Mouse (Mus musculus): ENCODE results near the gene Utp11.
"Not testable (repeated sequence)": the region's sequence is repeated elsewhere in the genome, so short reads cannot be mapped to it uniquely, and the experiment has no call there.

Utp11 gene

DNA sequence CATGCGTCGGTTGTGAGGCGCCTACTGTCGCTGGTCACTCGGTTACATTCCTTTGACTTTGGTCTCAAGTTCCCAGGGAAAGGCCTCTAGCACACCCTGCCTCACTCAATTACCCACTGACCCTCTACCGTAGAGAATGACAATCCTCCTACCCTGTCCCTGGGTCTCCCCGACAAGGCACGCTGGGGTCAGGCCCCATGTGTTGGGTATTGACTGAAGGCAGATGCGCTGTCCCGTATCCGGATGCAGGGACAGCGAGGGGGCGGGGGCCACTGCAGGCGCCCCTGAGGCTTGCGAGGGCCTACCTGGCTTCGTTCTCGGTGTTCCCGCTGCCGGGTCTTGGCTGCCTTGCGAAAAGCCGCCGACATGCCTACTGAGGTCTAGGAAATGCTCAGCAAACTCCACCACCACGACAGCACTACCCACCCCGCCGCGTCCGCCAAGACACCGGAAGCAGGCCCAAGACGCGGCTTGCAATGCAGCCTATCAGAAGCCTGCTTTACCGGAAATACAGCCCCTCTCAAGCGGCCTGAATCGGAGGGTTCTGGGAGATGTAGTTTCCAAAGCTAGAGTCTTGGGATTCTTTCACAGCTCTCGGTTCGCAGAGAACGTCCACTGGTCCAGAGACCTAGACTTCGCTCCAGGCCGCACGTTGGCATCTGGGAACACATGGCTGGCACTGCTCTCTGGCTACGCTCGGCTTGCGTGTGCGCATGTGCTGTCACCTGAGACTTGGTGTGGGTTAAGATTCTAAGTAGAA is at the start of gene Utp11:
Utp11 (minus strand) TSS at position 466 of the 760 bp plus-strand sequence.
- DNase-seq (ENCODE audit: low spot score in 2 of 2) = peak; percentile 75 to 84

DNA sequence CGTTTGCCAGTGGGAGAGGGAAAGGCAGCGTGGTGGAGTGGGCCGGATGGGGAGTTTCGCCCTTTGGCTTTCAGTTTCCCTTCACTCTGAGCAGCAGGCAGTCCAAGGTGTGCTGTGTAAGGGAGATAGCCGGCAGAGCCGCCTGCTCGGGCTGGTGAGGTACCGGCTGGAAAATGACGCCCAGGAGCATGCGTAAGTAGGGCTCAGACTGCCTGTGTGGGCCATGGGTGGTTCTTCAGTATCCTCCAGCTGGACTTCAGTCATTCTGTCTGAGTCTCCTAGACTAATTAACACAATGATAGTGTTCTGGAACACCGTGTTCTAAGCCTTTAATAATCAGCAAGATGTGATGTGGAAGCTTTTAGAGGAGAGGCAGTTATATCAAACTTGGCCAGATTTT is 49.4 kb upstream of the Utp11 start:
- DNase-seq (ENCODE audit: low spot score in 2 of 2) = no peak

DNA sequence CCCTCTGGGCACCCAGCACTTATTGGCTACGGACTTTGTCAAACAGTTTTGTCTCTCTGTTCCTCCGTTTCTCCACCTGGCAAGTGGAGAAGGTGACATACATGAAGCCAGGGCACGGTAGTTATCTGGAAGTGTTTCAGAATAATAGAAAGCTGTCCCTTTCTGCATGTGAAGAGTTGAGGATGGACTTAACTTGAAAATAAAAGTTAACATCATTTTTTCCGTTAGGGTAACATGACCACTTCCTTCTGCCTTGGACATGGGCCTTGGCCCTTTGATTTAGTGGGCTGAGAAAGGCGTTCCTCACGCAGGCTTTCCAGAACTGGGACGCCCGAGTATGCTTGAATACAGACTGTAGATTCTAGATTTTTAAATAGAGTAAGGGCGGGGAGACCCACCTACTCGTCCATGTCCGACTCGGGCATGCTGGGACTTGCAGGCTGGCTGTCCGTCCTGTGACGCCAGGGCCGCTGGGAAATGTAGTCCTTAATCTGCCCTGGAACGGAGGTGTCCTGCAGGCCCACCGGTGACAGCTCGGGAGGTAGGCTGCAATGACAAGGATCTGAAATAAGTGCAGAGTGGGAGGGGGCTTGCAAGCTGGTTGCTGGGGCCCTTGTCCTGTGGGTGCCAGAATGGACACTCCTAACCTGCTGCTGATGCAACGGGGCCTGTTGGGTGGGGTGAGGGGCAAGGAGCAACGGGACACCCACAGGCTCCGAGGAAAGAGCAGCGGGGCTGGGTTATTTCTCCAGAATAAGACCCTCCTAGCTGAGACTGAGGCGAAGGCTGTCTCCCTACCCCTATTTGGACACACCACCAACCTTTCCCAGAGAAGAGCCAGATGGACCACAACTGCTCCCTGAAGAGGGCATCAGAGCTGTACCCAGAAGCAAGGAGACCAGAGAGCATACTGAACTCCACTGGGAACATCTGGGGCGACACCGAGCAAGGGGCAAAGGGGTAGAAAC is 48.3 kb upstream of the Utp11 start, which contains the start of gene Inpp5b:
Inpp5b (plus strand) TSS at position 475 of the 968 bp plus-strand sequence.
- DNase-seq (ENCODE audit: low spot score in 2 of 2) = peak; percentile 82 to 90

DNA sequence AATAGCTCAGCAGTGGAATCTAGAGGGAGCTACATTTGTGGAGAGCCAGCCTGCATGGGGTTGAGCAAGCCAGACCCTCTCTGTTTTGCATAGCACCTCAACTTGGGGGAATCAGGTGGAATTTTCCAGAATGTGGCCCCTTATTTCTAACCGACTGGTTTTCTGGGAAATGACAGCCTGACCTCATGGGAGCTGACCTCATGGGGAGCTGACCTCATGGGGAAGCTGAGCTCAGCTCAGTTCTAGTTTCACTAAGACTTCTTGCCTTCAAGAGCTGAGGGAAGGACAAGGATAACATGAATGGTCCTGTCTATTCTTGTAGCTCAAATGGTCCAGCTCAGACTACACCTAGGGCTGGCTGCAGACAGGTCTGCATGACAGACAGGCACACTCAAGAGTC is 45.4 kb upstream of the Utp11 start:
- no peak for DNase-seq (ENCODE audit: low spot score in 2 of 2)

DNA sequence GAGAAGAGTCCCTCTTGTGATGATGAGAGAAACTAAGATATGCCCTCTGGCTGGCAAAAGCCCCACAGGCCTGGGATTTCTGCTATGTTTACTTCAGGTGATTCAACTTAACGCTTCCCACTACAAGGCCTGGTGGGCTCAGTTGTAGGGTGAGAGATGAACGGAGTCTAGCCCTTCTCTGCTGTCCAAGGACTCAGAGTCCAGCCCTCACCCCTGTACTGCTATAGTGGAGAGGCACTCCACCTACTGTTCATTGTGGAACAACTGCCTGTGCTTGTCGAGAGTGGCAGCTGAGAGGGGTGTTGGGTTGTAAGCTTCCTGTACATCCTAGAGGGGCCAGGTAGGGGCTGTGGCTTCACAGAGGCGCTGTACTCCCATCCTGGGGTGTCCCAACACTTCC is 44.6 kb upstream of the Utp11 start:
- DNase-seq (ENCODE audit: low spot score in 2 of 2) = no peak

DNA sequence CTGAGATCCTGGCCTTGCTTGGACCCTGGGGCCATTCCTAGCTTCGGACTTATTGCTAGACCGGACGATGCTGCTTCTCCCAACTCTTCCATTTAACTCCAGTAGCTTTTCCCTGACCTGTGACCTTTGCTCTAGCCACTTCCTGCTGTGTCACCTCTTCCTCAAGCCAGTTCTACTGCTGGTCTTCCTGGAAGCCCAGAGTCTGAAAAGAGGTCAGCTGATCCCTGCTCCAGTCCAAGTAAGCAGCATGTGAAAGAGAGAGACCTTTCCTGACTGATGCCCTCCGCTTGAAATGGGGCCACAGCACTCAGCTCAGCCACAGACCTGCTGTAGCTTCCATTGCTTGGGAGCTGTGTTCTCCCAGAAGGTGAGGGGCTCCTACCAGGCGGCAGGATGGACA is 44.1 kb upstream of the Utp11 start:
- DNase-seq (ENCODE audit: low spot score in 2 of 2) = no peak

DNA sequence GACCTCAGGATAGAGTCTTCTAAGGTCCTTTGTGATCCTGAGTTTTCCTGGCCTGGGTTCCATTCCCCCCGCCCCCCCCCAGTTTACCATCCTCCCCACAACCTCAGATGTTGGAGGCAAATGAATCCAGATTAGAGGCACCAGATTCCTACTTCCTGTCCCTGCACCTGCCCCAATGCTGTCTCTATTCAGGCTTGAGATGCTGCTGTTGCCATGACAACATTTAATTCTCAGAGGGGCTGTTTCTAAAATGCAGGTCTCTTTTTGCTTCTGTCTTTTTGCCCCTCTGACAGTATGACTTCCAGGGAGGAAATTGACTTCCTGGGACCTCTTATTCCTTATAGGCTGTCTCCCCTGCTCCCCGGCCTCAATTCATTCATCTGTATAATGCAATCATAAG is 43.6 kb upstream of the Utp11 start:
- DNase-seq (ENCODE audit: low spot score in 2 of 2) = no peak

DNA sequence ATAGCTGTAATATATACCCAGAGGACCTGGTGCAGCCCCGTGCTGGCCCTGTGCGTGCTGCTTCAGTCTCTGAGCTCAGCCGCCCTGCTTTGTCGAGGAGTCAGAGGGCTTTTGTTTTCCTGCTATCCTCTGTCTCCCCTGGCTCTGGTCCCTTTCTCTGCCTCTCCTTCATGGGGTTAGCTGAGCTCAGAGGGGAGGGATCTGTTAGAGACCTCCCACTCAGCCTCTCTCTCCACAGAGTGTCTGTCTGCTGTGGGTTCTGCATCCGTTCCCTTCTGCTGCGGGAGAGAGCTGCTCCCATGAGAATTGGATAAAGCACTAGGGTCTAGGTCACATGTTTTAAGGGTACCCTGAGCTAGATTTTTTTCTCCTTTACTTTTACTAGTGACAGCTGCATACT is 32.7 kb upstream of the Utp11 start:
- no peak for DNase-seq (ENCODE audit: low spot score in 2 of 2)

DNA sequence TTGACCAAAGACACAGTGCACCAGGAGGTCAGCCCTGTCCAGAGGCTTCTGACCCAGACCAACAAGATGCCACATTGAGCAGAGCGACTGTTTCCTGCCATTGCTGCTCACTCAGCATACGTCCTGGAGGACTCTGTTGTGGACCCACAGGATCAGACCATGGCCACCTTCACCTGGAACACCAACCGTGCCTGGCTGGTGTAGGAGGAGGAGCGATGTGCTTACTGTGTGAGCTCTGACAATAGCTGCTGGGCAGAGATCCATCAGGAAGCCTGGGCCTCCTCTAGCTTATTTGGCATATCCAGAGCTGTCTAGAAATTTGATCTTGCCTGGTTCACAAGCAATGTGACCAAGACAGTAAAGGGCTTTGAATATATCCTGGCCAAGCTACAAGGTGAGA is 25.7 kb upstream of the Utp11 start:
- DNase-seq (ENCODE audit: low spot score in 2 of 2) = no peak

DNA sequence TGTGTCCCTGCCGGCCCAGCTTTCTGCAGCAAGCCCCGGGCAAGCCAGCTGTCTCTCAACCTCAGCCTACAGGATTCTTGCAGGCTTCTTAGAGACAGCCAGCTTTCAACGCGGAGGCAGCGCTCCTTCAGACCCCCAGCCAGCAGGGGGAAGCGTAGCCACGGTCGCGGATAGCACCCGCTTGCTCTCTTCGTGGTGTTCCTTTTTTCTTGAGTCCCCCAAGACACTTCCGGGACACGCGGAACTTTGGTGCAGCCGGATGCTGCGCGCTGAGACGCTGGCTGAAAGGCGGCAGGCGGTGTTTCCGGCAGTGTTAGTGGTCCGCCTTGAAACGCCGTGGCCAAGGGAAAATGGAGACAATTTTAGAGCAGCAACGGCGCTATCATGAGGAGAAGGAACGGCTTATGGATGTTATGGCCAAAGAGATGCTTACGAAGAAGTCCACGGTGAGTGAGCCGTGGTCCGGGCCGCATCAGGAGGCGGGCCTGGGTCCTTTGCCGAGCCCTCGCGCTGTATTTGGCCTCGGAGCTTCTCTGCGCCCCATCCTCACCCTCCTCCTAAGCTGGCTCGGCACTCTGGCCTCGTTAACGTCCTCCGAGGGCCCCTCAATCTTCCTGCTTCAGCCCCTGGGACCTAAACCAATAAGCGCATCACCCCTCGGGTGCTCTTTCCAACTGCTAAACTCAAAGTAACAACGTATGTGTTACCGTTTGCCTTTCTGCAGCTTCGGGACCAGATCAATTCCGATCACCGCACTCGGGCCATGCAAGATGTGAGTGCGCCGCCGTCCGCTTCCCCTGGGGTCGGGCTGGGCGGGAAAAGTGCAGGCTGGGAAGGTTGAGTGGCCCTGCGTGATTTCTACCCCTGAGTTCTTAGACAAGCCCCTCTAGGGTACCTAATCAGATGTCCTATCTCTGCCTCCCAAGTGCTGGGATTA is 21.4 kb upstream of the Utp11 start, which contains the start of gene Sf3a3:
Sf3a3 (plus strand) TSS at position 232 of the 937 bp plus-strand sequence.
- peak; percentile 90 to 93 for DNase-seq (ENCODE audit: low spot score in 2 of 2)

DNA sequence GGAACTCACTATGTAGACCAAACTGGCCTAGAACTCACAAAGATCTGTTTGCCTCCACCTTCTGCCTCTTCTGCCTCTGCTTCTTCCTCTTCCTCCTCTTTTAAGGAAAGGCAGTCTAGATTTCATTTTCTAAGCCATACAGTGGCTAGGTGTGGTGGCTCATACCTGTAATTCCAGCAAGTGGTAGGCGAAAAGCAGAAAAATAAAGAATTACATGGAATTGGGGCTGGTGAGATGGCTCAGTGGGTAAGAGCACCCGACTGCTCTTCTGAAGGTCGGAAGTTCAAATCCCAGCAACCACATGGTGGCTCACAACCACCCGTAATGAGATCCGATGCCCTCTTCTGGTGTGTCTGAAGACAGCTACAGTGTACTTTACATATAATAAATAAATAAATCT is 20.4 kb upstream of the Utp11 start:
- DNase-seq (ENCODE audit: low spot score in 2 of 2) = not testable (repeated sequence)

DNA sequence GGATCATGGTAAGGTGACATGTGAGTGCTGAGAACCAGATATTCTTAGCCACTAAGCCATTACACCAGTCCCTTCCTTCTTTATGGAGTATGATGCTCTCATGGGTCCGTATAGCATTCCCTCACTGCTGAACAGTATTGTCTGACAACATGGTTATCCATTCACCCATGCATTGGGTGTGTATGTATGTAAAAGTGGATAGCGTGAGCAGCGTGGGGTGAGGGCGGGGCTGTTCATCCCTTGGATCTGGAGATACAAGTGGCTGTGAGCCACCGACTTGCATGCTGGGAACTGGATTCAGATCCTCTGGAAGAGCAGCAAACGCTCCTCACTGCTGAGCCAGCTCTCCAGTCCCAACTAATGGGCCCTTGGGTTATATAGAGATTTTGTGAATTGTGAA is 19.2 kb upstream of the Utp11 start:
- DNase-seq (ENCODE audit: low spot score in 2 of 2) = no peak

DNA sequence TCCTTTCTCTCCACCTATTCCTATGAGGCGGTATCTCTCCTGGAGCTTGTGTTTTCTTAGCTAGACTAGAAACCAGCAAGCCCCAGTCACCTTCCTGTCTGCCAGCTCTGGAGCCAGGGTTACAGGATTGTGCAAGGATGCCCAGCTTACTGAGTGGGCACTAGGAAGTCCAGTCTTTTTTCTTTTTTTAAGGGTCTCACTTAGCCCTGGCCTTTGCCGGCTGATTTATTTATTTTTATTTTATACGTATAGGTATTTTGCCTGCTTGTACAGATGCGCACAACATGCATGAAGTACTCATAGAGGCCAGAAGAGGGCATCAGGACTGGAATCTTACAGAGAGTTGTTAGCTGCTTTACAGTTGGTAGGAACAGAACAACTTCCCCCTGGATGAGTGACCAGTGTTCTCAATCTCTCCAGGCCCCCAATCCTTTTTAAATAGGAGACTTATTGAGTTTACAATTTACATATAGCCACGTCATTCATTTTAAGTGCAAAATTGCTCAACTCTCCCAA is 17.4 kb upstream of the Utp11 start:
- DNase-seq (ENCODE audit: low spot score in 2 of 2) = no peak

DNA sequence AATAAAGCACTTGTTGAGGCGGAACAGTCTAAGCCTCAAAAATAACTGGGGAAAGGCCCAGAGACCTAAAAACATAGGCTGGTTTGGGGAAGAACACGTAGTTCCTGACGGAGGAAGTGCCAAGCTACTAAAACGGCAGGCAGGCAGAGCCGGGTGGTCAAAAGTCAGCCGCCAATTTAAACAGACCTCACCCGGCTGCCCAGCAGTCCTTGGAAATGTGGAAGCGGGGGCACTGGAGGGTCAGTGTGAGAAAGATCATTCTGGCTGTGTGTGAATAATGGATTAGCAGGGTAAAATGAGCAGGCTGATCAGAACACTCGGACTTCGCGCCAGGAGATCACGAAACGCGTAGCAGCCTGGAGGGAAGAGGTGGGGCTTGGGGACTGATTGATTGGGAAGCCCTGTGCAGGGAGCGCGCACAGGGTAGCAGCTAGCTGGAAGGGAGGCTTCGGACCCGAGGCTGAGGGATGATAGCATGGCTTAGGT is 16.6 kb upstream of the Utp11 start:
- no peak for DNase-seq (ENCODE audit: low spot score in 2 of 2)

DNA sequence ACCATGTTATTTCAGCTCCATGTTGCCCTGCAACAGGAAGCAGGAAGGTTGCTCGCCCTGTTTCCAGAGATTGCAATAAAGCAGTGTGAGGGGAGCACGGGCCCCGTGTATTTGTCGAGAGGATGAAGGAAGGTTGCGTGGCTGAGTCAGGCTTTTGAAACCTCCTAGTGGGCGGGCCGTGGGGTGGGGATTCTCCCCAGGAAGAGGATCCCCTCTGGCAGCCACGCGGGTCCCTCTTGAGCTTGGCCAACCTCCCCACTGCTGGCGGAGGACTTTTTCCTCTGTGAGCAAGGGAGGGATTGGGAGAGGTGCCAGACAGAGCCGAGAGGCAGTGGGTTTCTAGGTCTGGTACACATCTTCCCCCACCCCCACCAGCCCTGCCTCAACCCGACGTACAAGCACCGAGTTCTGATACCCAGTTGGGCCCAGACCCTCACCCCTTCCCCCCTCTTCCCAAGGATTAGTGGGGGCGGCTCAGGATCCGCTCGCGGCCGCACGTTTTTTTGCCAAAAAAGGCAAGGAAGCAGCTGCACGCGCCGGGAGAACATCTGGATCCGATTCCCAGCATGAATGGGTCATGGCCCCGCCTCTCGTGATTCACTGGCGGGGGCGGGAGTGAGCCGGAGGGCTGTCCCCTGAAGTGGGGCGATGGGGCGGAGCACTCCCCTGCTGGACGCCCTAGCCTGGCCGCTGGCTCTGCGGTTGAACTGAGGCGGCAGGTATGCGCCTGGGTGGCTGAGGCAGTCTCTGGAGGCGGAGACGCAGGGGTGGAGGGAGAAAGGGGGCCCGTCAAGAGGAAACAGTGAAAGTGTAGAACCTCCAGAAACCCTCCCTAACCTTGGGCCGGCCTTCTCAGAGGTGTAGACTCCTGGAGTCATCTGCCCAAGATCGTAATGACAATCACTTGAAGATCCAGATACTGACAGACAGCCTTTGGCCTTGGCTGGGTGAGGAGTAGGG is 15.4 kb upstream of the Utp11 start:
- DNase-seq (ENCODE audit: low spot score in 2 of 2) = peak; percentile 37 to 41

DNA sequence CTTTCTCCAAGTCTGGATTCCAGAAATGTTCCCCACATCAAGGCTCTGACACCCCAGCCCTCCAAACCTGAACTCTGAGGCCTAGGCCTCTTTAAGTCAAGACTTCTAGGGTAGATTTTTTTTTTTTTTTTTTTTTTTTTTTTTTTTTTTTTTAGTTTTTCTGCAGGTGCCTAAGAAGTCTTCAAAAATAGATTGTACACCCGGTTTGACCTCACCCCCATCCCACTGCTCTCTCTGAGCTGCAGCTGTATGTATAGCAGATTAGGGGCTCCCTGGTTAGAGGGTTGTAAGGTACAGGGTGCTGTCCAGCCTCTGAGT is 14.8 kb upstream of the Utp11 start:
- not testable (repeated sequence) for DNase-seq (ENCODE audit: low spot score in 2 of 2)

DNA sequence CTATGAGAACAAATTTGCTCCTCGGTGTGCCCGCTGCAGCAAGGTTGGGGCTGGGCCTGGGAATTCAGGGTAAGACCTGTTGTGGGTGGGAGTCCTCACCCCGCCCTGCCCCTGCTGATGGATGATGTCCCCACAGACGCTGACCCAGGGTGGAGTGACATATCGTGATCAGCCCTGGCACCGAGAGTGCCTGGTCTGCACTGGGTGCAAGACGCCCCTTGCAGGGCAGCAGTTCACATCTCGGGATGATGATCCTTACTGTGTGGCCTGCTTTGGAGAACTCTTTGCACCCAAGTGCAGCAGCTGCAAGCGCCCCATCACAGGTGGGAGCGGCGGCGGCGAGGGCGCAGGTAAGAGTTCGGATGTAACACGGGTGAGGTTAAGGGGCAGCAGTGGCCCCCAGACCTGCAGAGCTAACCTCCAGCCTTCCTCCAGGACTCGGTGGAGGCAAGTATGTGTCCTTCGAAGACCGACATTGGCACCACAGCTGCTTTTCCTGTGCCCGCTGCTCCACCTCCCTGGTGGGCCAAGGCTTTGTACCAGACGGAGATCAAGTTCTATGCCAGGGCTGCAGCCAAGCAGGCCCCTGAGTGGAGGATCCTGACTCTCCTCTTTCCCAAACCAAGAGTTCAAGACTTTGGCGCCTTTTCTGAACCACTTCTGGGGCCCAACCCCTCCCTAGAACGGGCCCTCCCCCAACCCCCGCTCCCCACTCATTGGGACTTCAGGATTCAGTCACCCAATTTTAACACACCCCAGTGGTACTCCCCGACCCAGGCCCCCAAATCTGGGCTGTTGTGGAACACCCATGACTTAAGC is 14.2 kb upstream of the Utp11 start:
- DNase-seq (ENCODE audit: low spot score in 2 of 2) = not testable (repeated sequence)

DNA sequence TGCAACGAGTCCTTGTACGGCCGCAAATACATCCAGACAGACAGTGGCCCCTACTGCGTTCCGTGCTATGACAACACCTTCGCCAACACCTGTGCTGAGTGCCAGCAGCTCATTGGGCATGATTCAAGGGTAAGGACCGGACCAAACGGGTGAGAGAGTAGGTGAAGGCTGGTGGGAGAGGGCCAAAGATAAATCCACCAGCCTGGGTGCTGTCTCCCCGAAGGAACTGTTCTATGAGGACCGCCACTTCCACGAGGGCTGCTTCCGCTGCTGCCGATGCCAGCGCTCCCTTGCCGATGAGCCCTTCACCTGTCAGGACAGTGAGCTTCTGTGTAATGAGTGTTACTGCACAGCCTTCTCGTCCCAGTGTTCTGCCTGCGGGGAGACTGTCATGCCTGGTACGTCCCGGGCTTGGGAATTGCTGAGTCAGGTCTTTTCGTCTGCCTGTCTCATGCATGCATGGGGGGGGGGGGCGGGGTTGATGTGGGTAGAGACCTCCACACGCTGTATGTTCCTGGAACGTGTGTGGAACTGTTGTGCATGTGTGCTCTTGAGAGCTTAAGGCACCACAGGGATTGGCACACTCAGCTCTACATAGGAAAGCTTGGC is 12.4 kb upstream of the Utp11 start:
- DNase-seq (ENCODE audit: low spot score in 2 of 2) = no peak

Measured in right cerebral cortex, postnatal 36 days (tissue).